Mouse (Mus musculus): ENCODE measurements at regions not wholly inside any gene's neighbourhood (a gene's known extent, or its start where the extent isn't known, plus 50 kb on each side); places are given as distances from the start of the nearest gene placed in this dataset.

DNA sequence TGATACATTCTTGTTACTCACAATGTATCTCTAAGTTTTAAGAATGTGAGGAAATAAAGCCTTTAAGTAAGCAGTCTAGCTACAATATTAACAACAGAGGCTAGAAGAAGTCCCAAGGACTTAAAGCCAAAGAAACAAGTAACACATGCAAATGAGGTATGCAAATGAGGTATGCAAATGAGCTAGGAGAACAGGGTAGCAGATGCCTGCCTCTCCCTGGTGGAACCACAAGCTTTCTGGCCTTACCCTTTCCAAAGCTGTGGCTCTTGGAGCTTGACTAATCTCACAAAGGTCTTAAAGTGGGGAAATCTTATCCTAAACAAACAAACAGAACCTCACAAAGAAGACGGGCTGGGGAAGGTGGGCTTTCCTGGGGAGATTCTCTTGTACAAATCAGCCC, 322.1 kb downstream of the Setd4 start:
- DNase-seq (ENCODE audit: extremely low read depth, low read depth): no peak

- no peak for DNase-seq (ENCODE audit: extremely low read depth, low read depth)
These were observed 331.2 kb downstream of the Setd4 start for GRCm38 (mm10) chr16:93272636-93273035.

GRCm38 (mm10) chr16:93272146-93272545, 331.7 kb downstream of the Setd4 start:
- no peak for DNase-seq (ENCODE audit: extremely low read depth, low read depth)

DNA sequence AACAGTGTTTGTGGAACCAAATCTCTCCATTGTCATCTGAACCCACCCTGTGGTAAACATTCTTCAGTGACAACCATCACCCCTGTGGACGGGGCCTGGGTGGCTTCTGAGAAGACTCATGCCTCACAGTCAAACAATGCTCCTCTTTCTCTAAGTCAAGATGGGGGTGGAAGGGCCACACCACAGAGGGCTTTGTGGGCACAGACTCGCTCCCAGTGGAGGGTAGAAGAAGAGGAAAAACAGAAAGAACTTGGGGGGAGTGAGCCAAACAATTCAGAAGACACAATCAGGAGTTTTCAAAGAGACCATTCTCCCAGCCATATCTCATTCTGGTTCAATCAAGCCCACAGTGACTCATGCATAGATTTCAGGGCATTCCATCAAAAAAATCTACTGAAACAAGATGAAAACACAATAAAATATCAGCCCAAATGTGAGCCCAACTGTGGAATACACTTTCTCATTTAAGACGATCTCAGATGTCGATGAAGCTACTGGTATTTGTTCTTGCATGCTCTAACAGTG, 339.7 kb downstream of the Setd4 start:
- no peak for DNase-seq (ENCODE audit: extremely low read depth, low read depth)

DNA sequence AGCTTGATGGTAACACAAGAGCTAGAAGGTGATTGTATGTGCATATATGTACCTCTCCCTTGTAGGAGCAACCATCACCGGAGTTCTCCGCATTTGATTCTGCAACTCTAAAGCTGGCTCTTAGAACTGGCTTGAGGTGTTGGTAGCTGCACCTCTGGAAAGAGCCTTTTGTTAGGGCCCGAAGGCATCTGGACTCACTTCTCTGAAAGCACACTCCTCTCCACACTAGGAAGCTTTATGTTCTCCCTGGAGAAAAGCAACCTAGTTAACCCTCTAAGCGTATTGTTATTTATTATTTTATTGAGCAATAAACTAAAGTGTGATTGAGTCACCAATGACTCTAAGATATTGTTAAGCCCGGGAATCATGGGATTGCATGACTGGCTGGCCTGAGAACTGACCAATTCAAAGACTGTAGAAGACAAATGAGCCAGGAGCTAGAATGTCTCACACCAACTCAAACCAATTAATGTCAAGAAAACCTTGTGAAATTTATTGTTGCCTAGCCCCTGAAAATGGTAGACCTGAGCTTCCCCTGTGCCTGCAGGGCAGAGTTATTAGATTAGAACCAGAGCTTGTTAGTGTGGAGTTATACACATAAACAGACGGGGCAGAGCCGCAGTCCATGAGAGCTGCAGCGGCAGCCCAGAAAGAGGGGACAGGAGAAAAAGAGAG, 340.6 kb downstream of the Setd4 start:
- DNase-seq (ENCODE audit: extremely low read depth, low read depth): no peak

- DNase-seq (ENCODE audit: extremely low read depth, low read depth): no peak
These were observed 357.0 kb downstream of the Setd4 start for GRCm38 (mm10) chr16:93246825-93247224.

- DNase-seq (ENCODE audit: extremely low read depth, low read depth): no peak
These were observed 358.1 kb downstream of the Setd4 start for GRCm38 (mm10) chr16:93245738-93246137.

GRCm38 (mm10) chr16:93238898-93239297, 365.0 kb downstream of the Setd4 start:
- no peak for DNase-seq (ENCODE audit: extremely low read depth, low read depth)

GRCm38 (mm10) chr16:93238326-93238725, 365.5 kb downstream of the Setd4 start:
- no peak for DNase-seq (ENCODE audit: extremely low read depth, low read depth)

GRCm38 (mm10) chr16:93225644-93226043, 378.2 kb downstream of the Setd4 start:
- no peak for DNase-seq (ENCODE audit: extremely low read depth, low read depth)

- no peak for DNase-seq (ENCODE audit: extremely low read depth, low read depth)
These were observed 378.7 kb downstream of the Setd4 start for GRCm38 (mm10) chr16:93225196-93225595.

- DNase-seq (ENCODE audit: extremely low read depth, low read depth): peak; percentile 60
These were observed 384.1 kb downstream of the Setd4 start for GRCm38 (mm10) chr16:93219731-93220130.

GRCm38 (mm10) chr16:93218402-93218801, 385.5 kb downstream of the Setd4 start:
- DNase-seq (ENCODE audit: extremely low read depth, low read depth): peak; percentile 29

- peak; percentile 27 for DNase-seq (ENCODE audit: extremely low read depth, low read depth)
These were observed 386.1 kb downstream of the Setd4 start for GRCm38 (mm10) chr16:93217600-93218226.

DNA sequence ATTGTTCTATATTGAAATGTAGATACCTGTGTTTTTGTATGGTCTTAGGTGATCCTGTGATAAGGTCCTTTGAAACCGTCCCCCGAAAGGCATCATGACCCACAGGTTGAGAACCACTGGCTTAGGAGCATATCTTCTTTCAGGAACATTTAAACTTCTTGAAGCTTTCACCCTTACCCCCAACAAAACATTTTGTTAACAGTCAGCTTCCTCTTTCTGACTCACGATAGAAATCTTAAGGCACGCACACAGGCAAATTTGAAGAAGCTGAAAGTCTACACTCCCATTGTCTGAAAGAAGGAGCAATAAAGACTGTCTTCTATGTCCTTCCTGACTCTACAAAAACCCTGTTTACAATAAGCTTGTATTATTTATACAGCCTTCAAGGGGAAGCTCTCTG, 388.2 kb downstream of the Setd4 start:
- DNase-seq (ENCODE audit: extremely low read depth, low read depth): peak; percentile 73

- DNase-seq (ENCODE audit: extremely low read depth, low read depth): no peak
These were observed 387.7 kb upstream of the Runx1 start for GRCm38 (mm10) chr16:93213618-93214017.

DNA sequence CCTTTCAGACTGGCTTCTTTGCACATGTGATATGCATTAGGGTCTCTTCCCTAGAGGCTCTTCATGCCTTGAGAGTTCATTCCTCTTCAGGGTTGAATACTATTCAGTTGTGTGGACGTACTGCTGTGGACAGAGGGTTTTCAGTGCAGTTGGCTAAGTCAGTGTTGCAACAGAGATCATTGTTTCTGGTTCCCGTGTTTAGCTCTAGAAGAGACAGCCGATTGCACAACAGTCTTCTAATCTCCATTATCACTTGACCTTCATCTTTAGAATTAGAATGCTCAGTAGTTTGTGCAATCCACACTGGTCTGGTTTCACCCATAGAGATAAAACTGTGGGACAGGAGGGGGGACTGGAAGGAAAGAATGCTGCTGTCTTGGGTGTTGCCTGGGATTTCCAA, 381.7 kb upstream of the Runx1 start:
- no peak for DNase-seq (ENCODE audit: extremely low read depth, low read depth)

DNA sequence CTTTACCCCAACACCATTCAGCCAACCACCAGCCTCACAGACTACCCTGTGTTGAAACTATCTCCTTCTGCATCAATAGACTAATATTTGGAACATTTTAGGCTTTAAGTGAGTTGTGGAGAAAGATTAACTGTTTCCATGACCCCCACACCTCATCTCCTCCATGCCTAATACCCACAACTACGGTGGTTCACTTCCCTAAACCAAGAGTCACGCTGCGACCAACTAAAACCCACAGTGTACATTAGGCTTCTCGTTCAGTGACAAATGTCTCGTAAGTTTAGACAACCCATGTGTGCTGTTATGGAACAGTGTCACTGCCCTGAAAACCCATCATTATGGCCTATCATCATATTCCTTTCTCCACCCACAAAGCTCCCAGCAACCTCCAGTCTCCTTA, 381.3 kb upstream of the Runx1 start:
- DNase-seq (ENCODE audit: extremely low read depth, low read depth): no peak

DNA sequence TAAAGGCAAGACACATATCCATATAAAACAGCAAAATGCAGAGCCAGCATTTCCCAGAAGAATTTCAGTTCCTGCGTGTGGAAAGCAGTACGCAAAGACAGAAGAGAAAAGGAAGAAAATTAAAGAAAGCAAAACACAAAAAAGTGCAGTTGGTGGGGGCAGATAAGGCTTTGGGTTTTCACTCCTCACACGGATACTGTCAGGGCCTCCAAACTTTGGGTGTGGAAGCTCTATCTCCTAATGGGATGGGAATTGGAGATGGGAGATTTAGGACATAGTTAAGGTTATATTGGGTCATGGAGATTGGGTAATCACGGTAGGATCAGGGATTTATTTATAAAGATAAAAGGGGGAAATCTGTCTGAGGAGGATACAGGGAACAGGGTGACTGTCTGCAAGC, 380.4 kb upstream of the Runx1 start:
- DNase-seq (ENCODE audit: extremely low read depth, low read depth): no peak

- DNase-seq (ENCODE audit: extremely low read depth, low read depth): no peak
These were observed 378.7 kb upstream of the Runx1 start for GRCm38 (mm10) chr16:93204601-93205000.

- DNase-seq (ENCODE audit: extremely low read depth, low read depth): no peak
These were observed 376.6 kb upstream of the Runx1 start for GRCm38 (mm10) chr16:93202591-93202990.

DNA sequence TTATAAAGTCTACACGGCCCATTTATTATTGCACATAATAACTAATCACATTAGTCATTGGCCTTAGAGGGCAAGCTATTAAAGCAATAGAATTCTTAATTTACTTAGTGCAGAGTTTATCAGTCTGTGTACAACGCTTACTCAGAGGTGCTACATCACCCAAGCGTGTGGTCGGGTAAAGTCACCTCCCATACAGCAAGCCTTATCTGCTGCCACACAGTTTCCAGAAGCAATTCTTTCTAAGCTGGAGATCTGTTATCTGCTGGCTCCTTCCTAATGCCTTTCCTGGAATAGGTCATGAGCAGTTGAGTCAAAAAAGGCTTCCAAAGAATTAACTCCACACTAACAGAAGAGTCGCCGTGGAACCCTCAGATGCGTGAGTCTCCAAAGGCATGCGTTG, 371.4 kb upstream of the Runx1 start:
- peak; percentile 89 for DNase-seq (ENCODE audit: extremely low read depth, low read depth)

GRCm38 (mm10) chr16:93193921-93194481, 368.1 kb upstream of the Runx1 start:
- peak; percentile 66 for DNase-seq (ENCODE audit: extremely low read depth, low read depth)

All from MEL-GATA-1-ER (cell line).